Mouse (Mus musculus) c-Kit-negative CD71-positive TER-119-positive erythroid progenitor cells, embryonic 14.5 days (primary cell): ENCODE measurements around the gene Gm21987.

ENCODE experiments used
- DNase-seq: peaks from one replicate; pipeline ENCODE4 v3.0.0-alpha.2; 2013; ENCODE audit warnings: low read depth, low spot score

Gene Gm21987

DNA sequence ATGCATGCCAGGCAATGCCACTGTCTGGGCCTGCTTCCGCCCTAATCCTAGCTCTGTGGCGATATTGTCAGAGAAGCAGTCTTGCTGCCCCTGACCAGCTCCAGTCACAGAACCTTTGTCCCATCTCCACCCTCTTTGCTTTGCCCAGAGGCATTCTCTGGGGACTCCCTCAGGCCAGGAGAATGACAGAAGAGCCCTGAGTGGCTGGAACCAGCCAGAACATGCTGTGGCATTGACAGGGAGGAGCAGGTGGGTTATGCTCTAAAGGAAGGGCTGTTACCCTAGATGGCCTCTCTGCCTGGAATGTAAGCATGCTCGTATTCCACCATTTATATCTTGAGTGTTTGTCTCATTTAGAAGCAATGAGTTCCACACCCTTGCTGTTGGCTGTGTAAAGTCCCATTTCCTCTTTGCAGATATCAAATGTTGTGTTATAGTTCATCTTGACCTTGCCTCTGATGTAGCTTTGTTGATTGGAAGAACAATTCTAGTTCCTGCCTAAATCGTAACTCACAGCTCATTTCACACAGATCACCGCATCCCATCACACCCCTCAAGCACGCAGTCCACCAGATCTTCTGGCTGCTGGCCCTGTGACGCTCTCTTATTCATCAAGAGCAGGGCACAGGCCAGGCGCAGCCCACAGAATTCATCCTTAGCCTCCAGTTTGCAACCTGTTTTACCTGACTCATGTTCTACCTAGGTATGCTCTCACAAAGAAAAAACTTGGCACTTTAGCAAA is 24.0 kb downstream of the Gm21987 start:
- DNase-seq, result no peak

DNA sequence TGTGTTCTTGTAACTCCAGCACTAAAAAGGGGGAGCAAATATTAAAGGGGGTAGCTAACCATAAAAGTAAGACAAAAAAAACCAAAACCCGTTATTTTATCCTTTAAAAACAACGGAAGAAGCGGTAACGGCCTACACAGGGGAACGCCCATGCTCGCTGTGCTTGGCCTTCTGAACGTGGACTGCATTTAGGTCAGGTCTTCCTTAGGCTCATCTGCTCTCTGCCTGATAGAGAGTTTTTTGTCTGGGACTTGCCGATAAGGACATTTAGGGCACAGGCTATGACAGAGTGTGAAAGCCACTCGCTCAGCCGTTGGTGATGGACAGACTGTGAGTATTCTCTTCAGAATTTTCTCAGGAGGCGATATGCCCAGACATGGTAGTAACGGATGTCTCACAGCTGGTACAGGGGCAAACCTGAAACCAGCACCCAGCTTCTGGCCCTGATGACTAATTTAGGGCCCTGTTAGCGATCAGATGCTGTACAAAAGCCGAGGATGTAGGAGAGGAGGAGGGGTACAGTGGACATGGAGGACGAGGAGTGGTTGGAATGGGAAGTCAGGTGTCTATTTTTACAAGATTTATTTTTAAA is 25.0 kb downstream of the Gm21987 start:
- DNase-seq, result peak; percentile 94

DNA sequence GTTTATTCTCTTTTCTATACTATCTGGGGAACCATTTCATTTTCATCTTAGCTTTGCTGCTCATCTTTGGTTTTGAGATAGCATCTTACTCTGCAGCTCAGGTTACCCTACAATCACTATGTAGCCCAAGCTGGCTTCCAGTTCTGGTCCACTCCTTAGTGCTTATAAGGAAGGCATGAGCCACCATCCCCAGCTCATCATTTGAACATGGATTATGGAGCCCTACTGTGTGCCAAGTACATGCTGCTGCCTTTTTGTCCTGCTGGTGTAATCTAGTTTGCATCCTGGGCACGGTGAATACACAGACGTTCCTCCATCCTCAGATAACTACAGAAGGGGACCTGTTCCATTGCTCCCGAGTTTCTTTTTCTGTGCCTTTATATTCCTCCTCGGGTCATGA is 26.0 kb downstream of the Gm21987 start:
- no peak for DNase-seq

DNA sequence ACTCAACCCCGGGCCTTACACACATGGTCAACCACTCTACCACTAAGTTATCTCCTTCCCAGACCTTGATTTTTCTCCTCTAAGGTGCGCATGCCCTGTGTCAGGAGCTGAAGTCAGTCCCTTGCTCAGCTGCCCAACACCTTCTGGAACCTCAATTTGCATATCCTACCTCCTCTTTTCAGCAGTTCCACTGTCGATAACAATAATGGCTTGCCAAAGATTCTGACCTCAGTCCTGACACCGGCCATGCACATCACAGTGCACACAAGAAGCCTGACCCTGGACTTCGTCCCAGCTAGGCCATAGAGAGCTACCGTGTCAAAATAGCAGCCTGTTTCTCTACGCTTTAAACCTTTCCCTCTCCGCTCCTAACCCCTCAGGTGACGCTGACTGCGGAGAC is 26.6 kb downstream of the Gm21987 start:
- DNase-seq, result no peak

DNA sequence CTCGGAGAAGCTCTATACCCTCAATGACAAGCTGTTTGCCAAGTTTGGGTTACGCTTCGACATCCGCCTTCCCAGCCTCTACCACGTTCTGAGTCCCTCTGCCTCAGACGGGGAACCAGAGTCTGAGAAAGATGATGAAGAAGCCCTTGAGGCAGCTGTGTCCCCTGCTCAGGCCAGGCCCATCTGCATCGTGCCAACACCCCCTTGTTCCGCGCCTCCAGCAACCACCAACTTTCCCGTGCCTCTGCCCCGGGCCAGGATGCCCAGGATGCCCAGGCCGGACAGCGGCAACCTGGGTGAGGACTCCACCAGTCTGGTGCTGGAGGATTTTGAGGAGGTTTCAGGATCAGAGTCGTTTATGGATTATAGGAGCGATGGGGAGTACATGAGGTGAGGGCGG is 27.1 kb downstream of the Gm21987 start:
- no peak for DNase-seq

DNA sequence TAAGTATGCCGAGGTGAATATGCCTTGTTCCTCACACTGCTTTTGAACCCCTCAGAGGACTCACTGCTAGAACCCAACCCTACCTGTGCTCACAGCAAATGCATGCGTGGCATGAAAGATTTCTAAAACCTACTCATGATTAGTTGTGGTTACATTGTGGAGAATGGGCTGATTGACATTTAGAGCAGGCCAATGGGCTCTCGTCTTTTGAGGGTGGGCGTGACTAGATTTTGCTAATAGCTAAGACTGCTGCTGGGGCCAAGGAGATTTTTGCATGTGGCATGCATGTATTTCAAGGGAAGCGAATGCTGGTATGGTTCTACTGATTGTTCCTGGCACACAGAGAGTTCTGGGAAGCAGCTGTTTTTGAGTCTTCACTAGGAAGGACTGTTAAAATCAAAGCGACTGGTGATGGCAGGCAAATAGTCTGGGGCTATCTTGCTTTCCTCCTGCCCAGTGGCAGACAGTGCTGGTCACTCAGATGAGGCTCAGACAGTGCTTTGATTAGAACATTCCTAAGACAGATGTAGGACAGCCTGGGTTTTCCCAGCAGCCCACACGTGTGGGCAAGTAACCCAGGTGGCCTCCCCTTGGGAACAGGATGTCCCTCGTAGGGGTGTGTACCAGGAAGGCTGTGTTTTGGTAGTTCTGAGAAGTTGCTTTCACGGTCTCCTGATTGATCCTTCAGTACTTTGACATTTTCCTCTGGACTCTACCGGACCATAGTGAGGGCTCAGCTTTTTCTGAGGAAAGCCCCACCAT is 27.7 kb downstream of the Gm21987 start:
- peak; percentile 63 for DNase-seq

DNA sequence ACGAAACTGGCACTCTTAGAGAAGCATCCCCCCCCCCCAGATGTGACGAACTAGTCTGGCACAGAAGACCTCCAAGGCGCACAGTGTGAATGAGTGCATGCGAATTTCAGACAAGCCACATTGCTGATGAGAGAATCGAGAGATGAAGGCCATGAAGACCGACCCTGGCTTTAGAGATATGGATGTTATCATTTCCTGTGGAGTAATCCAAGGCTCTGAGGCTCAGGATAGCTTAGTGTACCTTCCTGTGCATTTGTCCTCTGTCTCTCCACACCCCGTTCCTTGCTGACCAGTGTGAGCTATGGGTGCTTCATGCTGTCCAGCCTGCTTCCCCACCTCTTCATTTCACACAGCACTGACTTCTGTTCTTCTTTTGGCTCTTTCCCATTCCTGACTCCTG is 28.3 kb downstream of the Gm21987 start:
- no peak for DNase-seq

DNA sequence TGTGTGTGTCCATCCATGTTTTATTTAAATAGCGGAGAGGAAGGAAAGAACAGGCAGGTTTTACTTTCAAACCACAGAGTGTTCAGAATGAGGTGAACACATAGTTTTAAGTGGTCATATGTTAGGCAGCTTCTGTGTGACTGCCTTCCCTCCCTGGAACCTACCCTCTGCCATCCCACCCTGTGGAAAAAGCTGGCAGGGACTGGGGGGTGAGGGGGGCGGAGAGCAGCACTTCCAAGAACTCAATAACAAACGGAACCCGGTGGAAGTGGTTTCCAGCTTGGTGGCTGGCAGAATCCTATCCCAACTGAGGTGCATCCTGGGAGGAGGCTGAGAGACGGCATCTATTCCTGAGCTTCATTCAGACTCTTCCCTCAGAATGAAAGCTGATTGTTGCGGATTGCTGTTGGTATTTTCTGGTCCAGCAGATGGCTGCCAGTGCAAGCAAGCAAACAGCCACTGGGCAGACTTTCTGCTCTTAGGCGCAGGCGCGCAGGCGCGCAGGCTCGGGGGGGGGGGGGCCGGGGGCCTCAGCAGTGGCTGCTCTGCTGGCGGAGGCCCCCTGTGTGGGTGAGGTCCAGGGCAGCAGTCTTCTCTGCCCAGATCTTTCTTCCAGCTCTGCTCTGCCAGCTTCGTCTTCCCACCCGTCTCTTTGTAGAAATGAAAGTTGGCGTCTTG is 29.5 kb downstream of the Gm21987 start:
- no peak for DNase-seq

DNA sequence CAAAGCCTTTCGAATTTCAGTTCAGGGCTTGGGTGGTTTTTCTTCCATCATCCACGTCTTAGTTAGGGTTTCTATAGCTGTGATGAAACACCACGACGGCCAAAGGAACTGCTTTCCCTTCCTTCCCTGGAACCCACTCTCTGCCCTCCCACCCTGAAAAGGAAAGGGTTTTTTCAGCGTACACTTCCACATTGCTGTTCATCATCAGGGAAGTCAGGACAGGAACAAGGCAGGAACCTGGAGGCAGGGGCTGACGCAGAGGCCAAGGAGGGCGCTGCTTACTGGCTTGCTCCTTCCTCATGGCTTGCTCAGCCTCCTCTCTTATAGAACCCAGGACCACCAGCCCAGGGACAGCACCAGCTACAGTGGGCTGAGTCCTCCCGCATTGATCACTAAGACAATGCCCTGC is 30.0 kb downstream of the Gm21987 start:
- no peak for DNase-seq

DNA sequence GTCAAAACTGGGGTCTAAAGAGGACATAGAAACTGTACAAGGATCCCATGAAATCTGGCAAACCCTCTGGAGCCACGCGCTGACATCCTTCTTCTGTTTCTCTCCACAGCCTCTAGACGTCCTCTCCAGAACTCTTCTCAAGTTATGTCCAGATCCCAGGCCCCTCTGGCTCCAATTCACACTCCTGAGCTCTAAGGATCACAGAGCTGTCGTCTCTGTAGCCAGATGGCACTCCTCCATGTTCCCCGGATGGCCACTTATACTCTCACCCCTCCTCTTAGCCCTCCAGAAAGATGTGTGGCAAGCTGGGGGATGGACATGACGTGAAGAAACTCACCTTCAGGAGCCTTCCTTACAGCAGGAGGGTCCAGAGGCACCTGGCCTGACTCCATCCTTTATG is 30.7 kb downstream of the Gm21987 start:
- no peak for DNase-seq

DNA sequence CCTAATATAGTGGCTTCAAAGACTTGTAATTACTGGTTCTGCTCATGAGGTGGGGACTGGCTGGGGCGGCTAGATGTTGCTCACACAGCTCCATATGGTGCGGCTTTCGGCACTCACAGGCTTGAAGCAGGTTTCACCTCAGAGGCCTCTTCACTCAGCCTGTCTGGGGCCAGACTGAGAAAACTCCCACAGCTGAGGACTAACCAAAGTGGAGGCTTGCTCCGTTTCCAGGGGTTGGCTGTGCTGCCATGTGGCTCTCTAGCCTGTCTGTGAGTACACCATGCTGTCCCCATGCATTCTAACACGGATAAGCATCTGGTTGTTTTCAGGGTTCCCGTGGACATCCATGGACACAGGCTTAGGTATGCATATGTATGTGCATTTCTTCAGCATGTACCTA is 31.8 kb downstream of the Gm21987 start:
- no peak for DNase-seq

DNA sequence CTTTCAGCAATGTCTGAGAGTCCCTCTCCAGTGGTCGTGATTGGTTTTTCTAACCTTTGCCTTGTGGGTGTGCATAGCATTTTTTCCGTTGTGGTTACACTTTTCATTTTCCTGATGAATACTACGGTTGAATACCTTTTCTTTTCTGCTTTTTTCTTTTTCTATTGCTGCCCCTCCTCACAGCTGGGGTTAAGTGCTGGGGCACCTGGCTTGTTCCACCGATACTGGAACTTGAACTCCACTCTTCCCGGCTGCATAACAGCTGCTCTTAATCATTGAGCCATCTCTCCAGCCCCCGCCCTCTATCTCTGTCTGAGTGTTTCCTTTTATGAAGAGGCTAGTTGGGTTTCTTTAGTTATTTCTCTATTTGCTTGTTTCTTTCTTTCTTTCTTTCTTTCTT is 32.2 kb downstream of the Gm21987 start:
- no peak for DNase-seq

DNA sequence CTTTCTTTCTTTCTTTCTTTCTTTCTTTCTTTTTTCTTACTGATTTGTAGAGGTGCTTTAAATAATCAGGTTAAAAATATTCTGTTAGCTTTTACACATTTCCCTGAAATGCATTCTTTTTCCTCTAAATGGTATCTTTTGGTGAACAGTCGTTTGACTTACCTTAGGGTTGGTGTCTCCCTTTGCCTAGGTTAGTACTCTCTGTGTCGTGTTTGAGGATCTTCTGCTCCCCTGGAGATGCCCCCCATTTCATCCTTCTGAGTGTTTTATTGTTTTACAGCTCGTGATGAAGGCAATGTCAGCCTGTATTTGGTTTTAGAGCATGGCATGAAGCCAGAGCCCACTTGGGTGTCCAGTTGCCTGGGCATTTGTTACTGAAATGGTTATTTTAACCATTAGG is 32.7 kb downstream of the Gm21987 start:
- DNase-seq, result no peak

DNA sequence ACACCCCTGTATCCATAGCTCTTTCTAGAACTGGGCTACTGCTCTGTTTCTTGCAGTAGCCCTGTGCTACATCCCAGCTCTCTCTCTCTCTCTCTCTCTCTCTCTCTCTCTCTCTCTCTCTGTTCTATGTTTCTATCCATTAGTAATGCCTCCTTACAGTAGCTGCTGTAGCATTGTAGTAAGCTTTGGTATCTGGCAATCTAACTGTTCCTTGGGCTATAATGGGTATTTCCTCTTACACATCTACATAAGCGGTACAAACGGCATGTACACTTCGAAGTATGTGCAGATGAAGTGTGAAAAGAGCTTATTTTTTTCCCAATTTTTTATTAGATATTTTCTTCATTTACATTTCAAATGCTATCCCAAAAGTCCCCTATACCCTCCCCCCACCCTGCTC is 33.1 kb downstream of the Gm21987 start:
- no peak for DNase-seq

DNA sequence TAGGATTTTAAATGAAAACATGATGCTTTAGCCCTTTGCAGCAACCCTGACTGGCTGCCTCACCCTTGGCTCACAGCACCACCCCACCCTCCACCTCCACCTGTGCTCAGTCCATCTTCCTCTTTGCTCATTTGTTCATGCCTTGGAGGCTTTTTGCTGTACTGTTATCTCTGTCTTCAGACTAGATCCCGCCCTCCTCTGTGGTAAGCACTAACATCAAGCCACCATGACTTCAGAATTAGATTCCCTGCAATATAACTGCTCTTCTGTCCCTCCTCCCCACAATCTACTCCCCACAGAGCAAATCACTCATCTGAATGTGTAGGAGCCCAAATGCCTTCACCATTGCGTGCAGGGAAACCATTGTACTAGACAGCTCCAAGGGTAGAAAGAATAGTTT is 36.8 kb downstream of the Gm21987 start:
- no peak for DNase-seq

DNA sequence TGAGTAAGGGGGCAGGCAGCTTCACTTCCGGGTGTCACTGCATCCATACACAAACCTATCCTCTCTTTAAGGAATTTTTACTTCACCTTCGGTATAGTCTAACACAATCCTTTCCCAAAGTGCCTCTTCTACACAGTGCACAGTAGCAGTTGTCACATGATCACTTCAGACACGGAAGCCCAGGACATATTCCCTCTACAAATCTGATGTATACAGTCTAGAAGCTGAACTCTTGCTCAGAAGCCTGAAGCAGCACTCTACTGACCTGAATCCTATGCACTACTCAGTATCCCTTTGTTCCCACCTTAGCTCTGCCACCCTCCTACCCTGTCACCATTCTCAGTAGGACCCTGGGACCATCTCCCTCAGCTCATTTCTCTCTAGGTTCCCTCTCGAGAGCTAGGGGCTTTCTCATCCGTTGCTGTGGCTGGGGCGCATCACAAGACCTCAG is 38.4 kb downstream of the Gm21987 start:
- DNase-seq, result no peak

DNA sequence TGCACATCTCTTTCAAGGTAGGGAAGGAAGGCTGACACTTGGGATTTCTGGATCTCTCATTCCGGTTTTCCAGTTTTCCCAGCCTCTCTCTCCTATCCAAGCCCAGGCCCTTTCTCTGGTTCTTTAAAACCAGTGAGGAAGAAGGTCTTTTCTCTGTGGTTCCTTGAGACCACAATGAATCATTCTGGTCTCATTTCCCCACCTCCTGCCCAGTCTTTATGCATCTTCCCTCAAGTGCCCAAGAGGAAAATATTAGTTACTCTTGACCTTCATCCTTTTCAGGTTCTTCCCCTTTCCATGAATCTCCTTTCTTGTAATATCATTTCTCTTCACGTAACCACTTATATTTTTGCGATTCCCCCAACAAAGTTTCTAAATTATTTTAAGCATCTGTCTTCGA is 38.9 kb downstream of the Gm21987 start:
- DNase-seq, result no peak

DNA sequence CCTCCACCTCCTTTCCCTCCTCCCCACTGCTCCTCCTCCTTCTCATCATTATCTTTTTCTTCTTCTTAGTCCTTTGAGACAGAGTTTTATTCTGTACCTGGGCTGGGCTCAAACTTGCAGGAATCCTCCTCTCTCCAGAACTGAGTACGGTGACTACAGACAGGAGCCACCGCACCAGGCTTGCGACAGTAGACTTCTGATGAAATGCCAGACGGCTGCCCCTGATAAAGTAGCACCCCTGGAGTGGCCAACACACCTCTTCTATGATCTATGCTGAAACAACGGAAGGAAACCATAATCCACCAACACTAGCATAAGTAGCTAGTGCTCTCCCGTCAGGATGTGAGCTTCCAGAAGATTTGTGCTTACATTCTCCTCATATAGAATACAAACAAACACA is 40.5 kb downstream of the Gm21987 start:
- DNase-seq, result no peak

DNA sequence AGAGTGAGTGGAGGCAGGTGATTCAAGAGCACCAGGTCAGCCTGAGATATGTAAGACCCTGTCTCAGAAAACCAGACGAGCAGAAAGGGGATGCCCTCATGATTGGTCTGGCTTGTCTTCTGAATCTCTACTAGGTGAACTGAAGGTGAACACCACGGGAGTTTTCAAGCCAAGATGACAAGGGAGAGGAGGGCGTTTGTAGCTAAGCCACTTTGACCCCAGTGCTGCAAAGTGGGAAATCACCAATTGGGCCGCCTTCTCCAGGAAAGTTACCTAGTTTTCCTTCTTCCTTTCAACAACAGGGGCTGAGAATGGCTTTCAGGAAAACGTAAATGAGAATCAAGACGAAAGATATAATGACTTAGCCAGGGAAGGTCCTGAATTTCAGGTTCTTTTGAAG is 41.9 kb downstream of the Gm21987 start:
- DNase-seq, result no peak

DNA sequence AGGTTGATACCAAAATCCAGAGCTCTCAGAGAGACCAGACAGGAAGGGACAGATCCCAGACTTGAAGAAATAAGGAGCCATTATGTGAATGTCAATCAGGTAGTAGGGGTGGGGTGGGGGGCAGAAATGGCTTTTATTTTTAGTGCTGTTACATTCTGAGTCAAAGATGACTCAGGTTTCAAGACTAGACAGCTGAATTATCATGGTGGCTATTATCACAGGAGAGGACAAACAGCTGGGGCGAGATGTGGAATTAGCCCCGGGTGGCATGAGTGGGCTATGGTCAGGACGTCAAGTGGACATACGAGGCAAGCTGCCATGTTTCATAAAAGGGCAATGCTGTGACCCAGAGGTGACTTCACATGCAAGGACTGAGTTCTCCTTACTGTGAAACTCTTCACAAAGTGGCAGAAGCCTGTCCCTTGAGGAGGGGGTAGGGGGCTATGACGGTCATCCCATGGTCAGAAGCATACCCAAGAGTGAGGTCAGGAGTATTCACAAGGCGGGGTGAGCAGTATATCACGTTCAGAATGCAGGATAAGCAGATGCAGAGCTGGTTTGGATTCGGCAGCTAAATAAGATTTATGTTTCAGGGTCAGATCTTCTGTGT is 42.5 kb downstream of the Gm21987 start:
- no peak for DNase-seq

DNA sequence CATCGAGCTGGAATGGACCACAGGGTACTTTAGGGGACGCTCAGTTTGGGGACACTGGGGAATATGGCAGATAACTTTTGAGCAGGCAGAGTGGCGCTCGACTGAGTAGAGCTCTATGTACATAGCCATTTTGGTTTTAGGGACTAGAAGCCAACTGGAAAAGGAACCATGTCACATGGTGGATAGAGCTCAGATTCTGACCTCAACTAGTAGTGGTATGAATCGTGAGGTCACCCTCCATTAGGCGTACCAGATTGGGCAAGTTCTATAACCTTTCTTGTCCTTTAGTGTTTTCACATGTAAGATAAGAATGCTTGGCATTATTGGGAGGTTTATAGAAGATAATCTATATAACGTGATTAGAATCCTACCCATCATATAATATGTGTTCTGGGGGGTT is 43.5 kb downstream of the Gm21987 start:
- DNase-seq, result no peak
